Mouse (Mus musculus) heart, embryonic 14.5 days (tissue): ENCODE results near the gene Amph. TPM values are rescaled to one million over a fixed set of nuclear protein-coding genes. Genes with fewer than 3 reads are reported as not detected.
"Not testable (repeated sequence)": the region's sequence is repeated elsewhere in the genome, so short reads cannot be mapped to it uniquely, and the experiment has no call there.

ENCODE experiments used
- ATAC-seq: fragments of 200-750 bp; cut with Nextera tagmentation; 2 replicates; pipeline ENCODE4 v1.8.0; 2017; ENCODE audit warnings: low read depth, moderate TSS enrichment; ENCODE audit not compliant: insufficient number of reproducible peaks, insufficient read depth, low FRiP score
- H3K27ac ChIP-seq, 2 experiments: fragments of 200-500 bp in 1 of 2; fragments of 300-500 bp in 1 of 2; sonication (generic) in 1 of 2; replicated peaks in 1 of 2; 2 replicates each; pipeline ENCODE4 v1.5.1; 2012 to 2014; ENCODE audit warnings: low read depth in 2 of 2, low read length in 2 of 2, control low read depth in 1 of 2, mild to moderate bottlenecking in 1 of 2, mixed read lengths in 1 of 2; ENCODE audit not compliant: control insufficient read depth in 1 of 2, insufficient read depth in 1 of 2
- H3K27me3 ChIP-seq: fragments of 300-500 bp; sonication (generic); 2 replicates; pipeline ENCODE4 v1.6.1; 2014; ENCODE audit warnings: mild to moderate bottlenecking, low read length, control low read depth; ENCODE audit not compliant: control insufficient read depth, insufficient read depth
- H3K36me3 ChIP-seq: fragments of 300-500 bp; sonication (generic); 2 replicates; pipeline ENCODE4 v1.6.1; 2014; ENCODE audit warnings: mild to moderate bottlenecking, control low read depth, low read length, mixed read lengths; ENCODE audit not compliant: control insufficient read depth, insufficient read depth
- H3K4me1 ChIP-seq, 2 experiments: fragments of 200-500 bp in 1 of 2; fragments of 300-500 bp in 1 of 2; sonication (generic) in 1 of 2; 2 replicates each; pipeline ENCODE4 v1.6.1; 2012 to 2014; ENCODE audit warnings: low read length in 2 of 2, control low read depth in 1 of 2, mixed read lengths in 1 of 2; ENCODE audit not compliant: control insufficient read depth in 2 of 2, insufficient read depth in 2 of 2
- H3K4me2 ChIP-seq: fragments of 300-500 bp; sonication (generic); 2 replicates; pipeline ENCODE4 v1.6.1; 2014; ENCODE audit warnings: mild to moderate bottlenecking, low read length
- H3K4me3 ChIP-seq, 2 experiments: fragments of 200-500 bp in 1 of 2; fragments of 300-500 bp in 1 of 2; sonication (generic) in 1 of 2; 2 replicates each; pipeline ENCODE4 v1.5.1; 2012 to 2014; ENCODE audit warnings: low read length in 2 of 2, mild to moderate bottlenecking in 2 of 2, control low read depth in 1 of 2, low read depth in 1 of 2, moderate library complexity in 1 of 2; ENCODE audit not compliant: control insufficient read depth in 1 of 2, insufficient read depth in 1 of 2
- H3K9ac ChIP-seq: fragments of 300-500 bp; sonication (generic); 2 replicates; pipeline ENCODE4 v1.6.1; 2014; ENCODE audit warnings: mild to moderate bottlenecking, low read length
- H3K9me3 ChIP-seq: fragments of 300-500 bp; sonication (generic); 2 replicates; pipeline ENCODE4 v1.6.1; 2016; ENCODE audit warnings: low read length, control low read depth; ENCODE audit not compliant: control insufficient read depth
- WGBS: fragments of 180-500 bp; shearing (Covaris S2); extraction: QIAGEN DNeasy Blood & Tissue Kit; methylation state at CpG from one replicate; pipeline ENCODE4 v1.1.7; 2014; 5-methylcytosine and 5-hydroxymethylcytosine counted together
- polyA plus RNA-seq: library from polyadenylated mRNA; unstranded; fragments of >200 nt; fragmentation: Nextera tagmentation; extraction: Ambion mirVana; gene quantifications from 2 replicates; pipeline ENCODE4 v1.2.1, GENCODE M21; 2014

The Amph gene
- polyA plus RNA-seq, 1 experiment from 2014 or later = 0.22 TPM

DNA sequence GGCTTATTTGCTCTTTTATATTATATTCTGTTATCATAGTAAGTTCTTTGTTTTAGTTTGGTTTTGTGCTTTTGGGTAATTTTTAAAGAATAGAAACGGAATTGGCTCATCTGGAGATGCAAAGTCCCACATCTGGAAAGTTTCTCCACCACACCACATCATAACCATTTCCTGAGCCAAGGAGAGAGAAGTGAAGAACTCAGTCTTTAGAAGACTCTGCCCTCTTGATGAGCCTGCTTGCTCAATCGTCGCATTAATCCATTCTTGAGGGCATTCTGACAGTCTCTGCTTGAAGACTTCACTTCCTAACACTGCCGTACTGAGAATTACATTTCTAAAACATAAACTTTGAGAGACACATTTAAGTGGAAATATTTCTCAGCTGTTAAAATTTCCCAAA lies 133.9 kb downstream of the Amph start:
- H3K27ac ChIP-seq = no peak overlapping the region
- H3K9ac ChIP-seq = no peak overlapping the region
- H3K4me3 ChIP-seq = no peak overlapping the region
- no peak for ATAC-seq
- H3K27me3 ChIP-seq = no peaks in the 10 kb centered on the region
- 78% methylated on average over 4 of the region's 4 CpGs for WGBS
- no peaks in the 10 kb centered on the region for H3K9me3 ChIP-seq
- H3K4me1 ChIP-seq = no peaks in the 10 kb centered on the region
- H3K36me3 ChIP-seq = no peaks in the 10 kb centered on the region
- H3K4me2 ChIP-seq = no peak overlapping the region

DNA sequence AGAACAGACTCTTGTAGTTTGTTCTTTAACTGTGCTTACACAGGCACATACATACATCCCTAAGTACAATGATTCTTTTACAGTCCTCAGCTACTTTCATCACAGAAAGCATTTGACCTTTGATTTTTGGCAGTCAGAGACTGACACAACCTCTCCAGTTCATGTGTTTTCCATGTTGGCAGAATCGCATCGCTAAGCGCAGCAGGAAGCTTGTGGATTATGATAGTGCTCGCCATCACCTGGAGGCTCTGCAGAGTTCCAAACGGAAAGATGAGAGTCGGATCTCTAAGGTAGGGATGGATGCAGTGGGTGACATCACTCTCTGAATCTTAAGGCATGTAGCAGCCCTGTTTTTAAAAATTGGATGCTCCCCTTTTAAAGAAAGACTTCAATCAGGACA lies 146.6 kb downstream of the Amph start:
- H3K9ac ChIP-seq = no peak overlapping the region
- ATAC-seq = no peak
- H3K4me3 ChIP-seq = no peak overlapping the region
- H3K9me3 ChIP-seq = no peaks in the 10 kb centered on the region
- no peaks in the 10 kb centered on the region for H3K4me1 ChIP-seq
- 83% methylated on average over 6 of the region's 6 CpGs for WGBS
- no peaks in the 10 kb centered on the region for H3K36me3 ChIP-seq
- no peaks in the 10 kb centered on the region for H3K27me3 ChIP-seq
- no peak overlapping the region for H3K4me2 ChIP-seq
- no peak overlapping the region for H3K27ac ChIP-seq

DNA sequence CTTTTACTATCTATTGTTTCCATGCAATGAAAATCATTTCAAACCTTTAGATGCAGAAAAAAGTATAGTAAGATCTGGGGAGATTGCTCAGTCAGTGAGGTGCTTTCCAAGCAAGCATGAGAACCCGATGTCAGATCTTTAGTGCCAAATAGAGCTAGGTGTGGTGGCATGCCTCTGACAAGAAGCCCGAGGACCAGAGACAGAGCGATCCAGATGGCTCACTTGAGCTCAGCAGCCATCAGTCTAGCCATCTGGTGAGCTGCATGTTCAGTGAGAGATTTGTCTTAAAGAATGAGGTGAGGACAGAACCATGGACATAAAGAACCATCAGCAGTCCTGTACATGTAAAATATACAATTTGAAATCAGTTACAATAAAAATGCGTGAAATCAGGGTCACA lies 149.1 kb downstream of the Amph start:
- H3K27me3 ChIP-seq = no peaks in the 10 kb centered on the region
- WGBS = 82% methylated on average over 4 of the region's 4 CpGs
- no peaks in the 10 kb centered on the region for H3K36me3 ChIP-seq
- no peak for ATAC-seq
- H3K4me1 ChIP-seq = no peaks in the 10 kb centered on the region
- H3K27ac ChIP-seq = no peak overlapping the region
- no peak overlapping the region for H3K4me3 ChIP-seq
- no peaks in the 10 kb centered on the region for H3K9me3 ChIP-seq
- H3K4me2 ChIP-seq = no peak overlapping the region
- H3K9ac ChIP-seq = no peak overlapping the region

DNA sequence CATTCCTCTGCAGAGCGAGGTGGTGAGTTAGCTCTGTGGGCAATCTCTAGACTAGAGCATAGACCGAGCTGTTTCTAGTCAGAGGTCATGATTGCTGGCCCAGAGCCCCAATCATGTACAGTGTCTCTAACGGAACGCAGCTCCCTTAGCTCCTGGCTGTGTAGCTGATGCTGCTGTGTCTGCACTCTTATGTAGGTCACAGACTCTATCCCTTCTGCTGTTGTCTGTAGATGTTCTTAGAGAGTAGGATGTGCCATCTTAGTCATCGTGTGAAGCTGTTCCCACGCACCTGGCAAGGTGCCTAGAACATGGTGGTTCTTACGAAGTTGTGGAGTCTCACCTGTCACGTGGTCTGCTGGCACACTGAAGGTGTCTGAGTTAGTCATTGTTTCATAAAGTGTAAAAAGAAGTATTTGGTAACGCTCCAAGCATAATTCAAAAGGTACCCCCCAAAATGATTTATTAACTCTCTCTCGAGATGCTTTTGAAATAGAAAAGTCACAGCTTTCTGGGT lies 153.9 kb downstream of the Amph start:
- Histone ChIP-seq H3K27ac (no peak overlapping the region), H3K4me2 (no peak overlapping the region), H3K9ac (no peak overlapping the region), H3K27me3 (no peaks in the 10 kb centered on the region), H3K4me1 (no peaks in the 10 kb centered on the region), H3K36me3 (no peaks in the 10 kb centered on the region), H3K9me3 (no peaks in the 10 kb centered on the region), H3K4me3 (no peak overlapping the region)
- ATAC-seq = no peak
- WGBS = 85% methylated on average over 10 of the region's 10 CpGs

DNA sequence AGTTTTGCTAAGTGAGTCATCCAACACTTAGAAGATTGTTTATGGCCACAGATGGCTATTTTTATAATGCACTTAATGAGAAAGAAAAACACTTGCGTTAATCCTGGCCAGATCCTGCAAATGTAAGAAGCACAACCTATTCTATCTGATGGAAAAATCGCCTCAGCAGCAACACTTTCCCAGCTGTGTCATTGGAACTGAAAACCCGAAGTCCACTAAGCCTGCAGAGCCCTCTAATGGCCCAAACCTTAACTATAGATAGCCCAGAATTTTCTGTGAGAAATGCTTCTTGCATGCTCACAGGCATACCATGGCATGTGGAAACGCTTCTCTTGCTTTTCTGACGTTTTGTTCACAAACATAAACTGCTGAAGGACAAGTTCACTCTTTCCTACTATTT lies 158.4 kb downstream of the Amph start:
- Histone ChIP-seq H3K9ac (no peak overlapping the region), H3K27me3 (no peaks in the 10 kb centered on the region), H3K4me1 (no peaks in the 10 kb centered on the region), H3K36me3 (no peaks in the 10 kb centered on the region), H3K9me3 (no peaks in the 10 kb centered on the region), H3K27ac (no peak overlapping the region), H3K4me3 (no peak overlapping the region), H3K4me2 (no peak overlapping the region)
- ATAC-seq = no peak
- 42% methylated on average over 5 of the region's 5 CpGs for WGBS

DNA sequence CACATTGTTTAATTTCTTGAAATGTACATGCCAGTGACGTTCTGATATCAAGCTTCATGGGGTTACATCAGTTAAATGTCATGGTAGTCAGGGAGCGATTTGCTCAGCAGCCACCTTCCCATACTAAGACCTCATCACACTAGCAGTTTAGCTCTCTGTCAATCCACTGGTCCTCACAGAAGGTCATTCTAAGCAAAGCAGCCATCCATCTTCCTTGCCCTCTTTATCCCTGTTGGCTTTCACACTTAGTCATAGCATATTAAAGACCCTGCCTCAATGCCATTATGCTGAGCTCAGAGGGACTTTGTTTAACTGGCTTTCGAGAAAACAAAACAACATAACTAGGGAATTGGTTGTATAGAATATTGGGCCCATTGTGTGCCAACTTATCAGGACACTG lies 161.3 kb downstream of the Amph start:
- no peak overlapping the region for H3K9ac ChIP-seq
- no peak overlapping the region for H3K4me2 ChIP-seq
- H3K27ac ChIP-seq = no peak overlapping the region
- ATAC-seq = no peak
- no peak overlapping the region for H3K4me3 ChIP-seq
- H3K9me3 ChIP-seq = no peaks in the 10 kb centered on the region
- no peaks in the 10 kb centered on the region for H3K36me3 ChIP-seq
- WGBS = 62% methylated on average over 3 of the region's 3 CpGs
- no peaks in the 10 kb centered on the region for H3K4me1 ChIP-seq
- no peaks in the 10 kb centered on the region for H3K27me3 ChIP-seq

DNA sequence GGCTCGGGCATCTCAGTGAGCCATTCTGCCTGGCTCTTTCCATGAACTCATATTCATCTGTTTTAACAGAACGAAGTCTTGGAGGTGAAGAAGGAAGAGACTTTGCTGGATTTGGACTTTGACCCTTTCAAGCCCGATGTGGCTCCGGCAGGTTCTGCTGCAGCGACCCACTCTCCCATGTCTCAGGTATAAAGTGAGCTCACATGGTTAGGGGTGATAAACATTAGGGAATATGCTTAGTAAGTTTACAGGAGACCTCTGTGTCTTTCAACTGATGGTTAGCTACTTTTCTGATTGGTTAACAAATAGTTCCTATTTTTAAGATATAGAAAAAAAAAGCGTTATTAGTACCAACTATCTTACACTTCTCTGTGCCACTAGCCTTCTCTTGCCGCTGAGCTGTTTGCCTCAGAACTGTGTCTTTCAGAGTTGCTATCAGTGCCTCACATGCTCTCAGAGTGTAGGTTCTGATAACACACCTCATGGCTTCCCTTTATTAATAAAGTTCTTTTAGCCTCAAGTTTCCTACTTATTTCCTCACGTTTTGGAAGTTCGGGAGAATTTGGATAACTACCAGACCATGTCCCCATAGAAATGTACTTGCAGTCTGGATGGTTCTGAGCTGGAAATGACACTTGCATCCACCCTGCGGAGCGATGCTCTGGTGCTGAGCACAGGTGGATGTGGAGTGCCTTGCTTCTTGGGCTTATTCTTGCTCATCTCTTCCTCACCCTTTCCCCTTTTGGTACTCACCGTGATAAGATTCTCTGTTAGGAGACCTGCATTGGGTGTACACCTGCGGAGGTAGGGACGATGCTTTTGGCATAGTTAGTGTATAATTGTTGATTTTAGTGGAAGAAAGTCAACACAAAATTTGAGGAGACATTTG lies 165.3 kb downstream of the Amph start:
- WGBS = 84% methylated on average over 14 of the region's 14 CpGs
- Histone ChIP-seq H3K9ac (no peak overlapping the region), H3K4me3 (no peak overlapping the region), H3K27me3 (no peaks in the 10 kb centered on the region), H3K9me3 (no peaks in the 10 kb centered on the region), H3K4me2 (no peak overlapping the region), H3K36me3 (no peaks in the 10 kb centered on the region), H3K27ac (no peak overlapping the region), H3K4me1 (no peaks in the 10 kb centered on the region)
- ATAC-seq = no peak

DNA sequence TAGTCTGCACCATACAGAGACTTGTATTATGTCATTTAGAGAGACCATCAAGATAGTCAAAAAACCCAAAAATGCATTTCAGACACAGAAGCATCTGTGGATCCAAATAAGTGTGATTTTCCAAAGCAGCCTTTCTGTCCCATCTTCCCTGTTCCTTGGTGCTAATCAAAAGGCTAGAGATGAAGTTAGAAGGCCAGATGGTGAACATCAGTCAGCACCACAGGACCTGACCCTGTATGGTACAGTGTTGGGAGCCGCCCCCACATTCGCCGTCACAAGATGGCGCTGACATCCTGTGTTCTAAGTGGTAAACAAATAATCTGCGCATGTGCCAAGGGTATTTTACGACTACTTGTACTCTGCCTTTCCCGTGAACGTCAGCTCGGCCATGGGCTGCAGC lies 166.8 kb downstream of the Amph start:
- not testable (repeated sequence) for H3K9me3 ChIP-seq, H3K36me3 ChIP-seq, ATAC-seq, H3K4me1 ChIP-seq, H3K4me2 ChIP-seq, H3K4me3 ChIP-seq, H3K27me3 ChIP-seq, H3K9ac ChIP-seq, H3K27ac ChIP-seq
- 86% methylated on average over 4 of the region's 9 CpGs for WGBS
